Mouse (Mus musculus) monocyte, adult 5-6 weeks (primary cell): ENCODE results near the gene 3110040M04Rik. TPM values are rescaled to one million over a fixed set of nuclear protein-coding genes. Genes with fewer than 3 reads are reported as not detected.
"Not testable (repeated sequence)": the region's sequence is repeated elsewhere in the genome, so short reads cannot be mapped to it uniquely, and the experiment has no call there.

ENCODE experiments used
- ATAC-seq: fragments of 153-309, 156-312 bp; replicated peaks from 2 replicates; pipeline ENCODE4 v1.8.0; 2017; ENCODE audit warnings: mild to moderate bottlenecking; ENCODE audit not compliant: low TSS enrichment, insufficient number of reproducible peaks, severe bottlenecking, poor library complexity, low FRiP score
- total RNA-seq: library from RNA; stranded (forward); fragments of 200-1000, 200-491, 200-594 nt; gene quantifications from 3 replicates; pipeline ENCODE4 v1.2.3, GENCODE M21; 2017

Gene 3110040M04Rik
- total RNA-seq: not detected in 3 replicates

- ATAC-seq: not testable (repeated sequence)
Observed at GRCm38 (mm10) chr1:151203818-151204217, at the start of gene 3110040M04Rik. 3110040M04Rik (plus strand) TSS chr1:151204121.

DNA sequence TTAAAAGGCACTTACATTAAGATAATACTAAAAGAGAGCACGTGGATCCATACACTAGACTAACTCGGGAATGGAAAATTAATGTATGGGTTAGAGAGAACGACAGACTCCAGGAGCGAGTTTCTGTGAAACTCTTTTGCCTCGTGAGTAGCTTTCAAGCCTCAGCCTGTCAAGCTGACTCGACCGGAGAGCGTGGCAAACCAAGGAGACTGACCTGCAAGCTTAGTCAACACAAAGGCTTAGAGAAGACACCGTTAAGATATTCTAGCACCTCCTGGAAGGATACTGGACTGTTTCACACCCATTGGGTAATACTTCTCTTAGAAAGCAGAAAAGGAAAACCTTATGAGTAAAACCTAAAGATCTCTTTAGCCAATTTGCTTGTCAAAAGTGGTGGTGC, 49.8 kb upstream of the 3110040M04Rik start:
- ATAC-seq: not testable (repeated sequence)

GRCm38 (mm10) chr1:151156129-151156528, 47.8 kb upstream of the 3110040M04Rik start:
- ATAC-seq: no peak

GRCm38 (mm10) chr1:151156777-151157632, 46.9 kb upstream of the 3110040M04Rik start:
- ATAC-seq: no peak

DNA sequence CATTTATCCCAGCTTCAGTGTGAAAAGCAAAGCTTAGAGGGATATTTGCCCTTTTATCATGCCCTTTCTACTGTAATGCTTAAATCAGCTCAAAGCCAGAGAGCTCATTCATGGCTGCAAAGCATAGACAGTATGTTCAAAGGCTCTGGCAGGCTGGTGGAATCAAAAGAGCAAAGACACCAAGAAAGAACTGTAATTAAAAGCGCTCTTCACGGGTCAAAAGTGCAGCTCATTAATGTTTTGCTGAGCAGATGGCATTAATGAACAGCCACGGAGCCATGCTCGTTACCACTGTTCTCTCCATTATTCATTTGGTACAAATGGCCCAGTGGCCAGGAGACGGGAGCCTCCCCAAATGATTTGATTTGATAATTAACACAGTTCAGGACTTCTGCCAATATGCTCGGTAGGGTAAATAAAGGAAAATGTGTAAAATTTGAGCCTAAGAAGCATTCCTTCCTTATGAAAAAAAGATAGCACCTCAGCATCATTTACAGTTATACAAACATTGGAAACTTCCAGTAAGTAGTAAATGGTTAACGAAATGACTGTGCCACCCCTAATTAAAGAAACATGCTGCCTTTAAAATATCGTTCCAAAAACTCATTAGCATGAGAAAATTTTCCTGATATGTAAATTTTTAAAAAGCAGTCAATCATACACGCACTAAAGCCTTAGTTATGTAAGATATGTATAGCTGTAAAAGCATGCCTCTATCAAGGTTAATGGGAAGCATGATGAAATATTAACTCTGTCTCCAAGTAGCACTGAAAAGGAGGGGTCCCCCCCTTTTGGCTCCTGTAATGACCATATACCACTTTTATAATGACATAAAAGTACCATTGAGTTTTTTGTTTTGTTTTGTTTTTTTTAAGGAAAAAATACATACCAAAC, 45.7 kb upstream of the 3110040M04Rik start:
- no peak for ATAC-seq

- ATAC-seq: no peak
Observed at GRCm38 (mm10) chr1:151158857-151159510, 44.9 kb upstream of the 3110040M04Rik start.

DNA sequence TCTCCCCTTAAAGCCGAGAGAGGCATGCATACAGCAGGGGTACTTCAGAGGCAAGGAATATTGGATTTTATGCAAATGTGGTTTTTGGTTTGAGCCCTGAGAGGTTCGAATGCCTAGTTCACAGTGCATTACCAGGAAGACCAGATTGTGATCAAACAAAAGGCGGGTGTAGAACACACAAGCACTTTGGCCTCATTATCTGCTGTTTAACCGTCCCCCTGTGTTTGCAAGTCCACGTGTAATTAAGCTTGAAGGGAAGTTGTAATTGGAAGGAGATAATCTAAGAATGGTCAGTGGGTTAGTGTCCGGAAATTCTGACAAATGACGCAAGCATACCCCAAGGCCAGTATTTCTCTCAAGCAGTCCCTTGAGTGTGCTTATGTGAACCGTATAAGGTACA, 37.9 kb upstream of the 3110040M04Rik start:
- ATAC-seq: no peak

- no peak for ATAC-seq
Observed at GRCm38 (mm10) chr1:151167297-151168047, 36.4 kb upstream of the 3110040M04Rik start.

DNA sequence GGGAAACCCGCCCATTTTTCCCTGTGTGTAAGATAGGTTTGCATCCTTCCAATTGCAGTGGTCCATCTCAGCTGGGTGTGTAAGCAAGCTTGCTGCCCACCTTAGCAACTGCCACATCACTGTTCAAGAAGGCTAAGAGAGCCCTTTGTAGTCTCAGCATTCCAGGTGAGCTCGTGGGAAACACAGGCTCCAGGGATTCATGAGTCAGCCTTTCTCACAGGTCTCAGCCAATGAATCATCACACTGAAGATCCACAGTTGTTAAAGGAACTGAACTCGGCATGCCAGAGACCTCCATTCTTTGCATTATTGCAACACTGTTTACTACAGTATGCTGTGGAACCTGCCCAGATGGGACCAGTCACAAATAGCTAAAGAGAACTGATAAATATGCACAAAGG, 35.3 kb upstream of the 3110040M04Rik start:
- ATAC-seq: no peak

- no peak for ATAC-seq
Observed at GRCm38 (mm10) chr1:151171572-151172461, 32.1 kb upstream of the 3110040M04Rik start.

GRCm38 (mm10) chr1:151177030-151177936, 26.6 kb upstream of the 3110040M04Rik start:
- peak; percentile 82 for ATAC-seq

DNA sequence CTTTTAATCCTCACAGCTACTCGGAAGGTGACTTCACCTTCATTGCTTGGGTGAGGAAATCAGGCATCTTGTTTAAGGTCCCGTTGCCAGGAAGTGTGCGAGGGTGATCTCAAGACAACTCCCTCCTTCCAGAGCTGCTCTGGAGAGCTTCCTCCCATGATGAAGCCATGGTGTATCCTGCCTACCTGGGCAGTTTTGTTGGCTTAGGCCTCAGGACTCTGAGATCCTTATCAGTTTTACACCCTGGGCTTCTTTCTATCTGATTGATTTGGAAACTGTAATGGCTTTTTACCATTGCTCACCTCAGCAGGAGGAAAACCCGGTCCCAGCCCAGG, 26.0 kb upstream of the 3110040M04Rik start:
- no peak for ATAC-seq

GRCm38 (mm10) chr1:151178505-151179083, 25.3 kb upstream of the 3110040M04Rik start:
- ATAC-seq: no peak

GRCm38 (mm10) chr1:151180167-151180566, 23.8 kb upstream of the 3110040M04Rik start:
- no peak for ATAC-seq

GRCm38 (mm10) chr1:151182266-151182665, 21.7 kb upstream of the 3110040M04Rik start, which contains the start of gene Gm47985:
Gm47985 (plus strand) TSS chr1:151182537.
- not testable (repeated sequence) for ATAC-seq

GRCm38 (mm10) chr1:151186186-151186585, 17.7 kb upstream of the 3110040M04Rik start:
- ATAC-seq: not testable (repeated sequence)
